Mouse (Mus musculus) spleen, adult 2 months (tissue): ENCODE measurements around the gene Sh3rf1.

ENCODE experiments used
- CTCF ChIP-seq: fragments of 200-500 bp; IDR thresholded peaks from 2 replicates; pipeline ENCODE4 v1.5.1; 2011; ENCODE audit warnings: mild to moderate bottlenecking, inconsistent platforms; ENCODE audit not compliant: insufficient read depth, insufficient read length, insufficient replicate concordance; ENCODE audit errors: extremely low read depth
- POLR2A ChIP-seq: fragments of 200-500 bp; IDR thresholded peaks from 2 replicates; pipeline ENCODE4 v1.6.1; 2011; ENCODE audit warnings: low read depth, low read length, inconsistent platforms

- TF ChIP-seq POLR2A: no peak
- TF ChIP-seq CTCF: no peak
These were observed 212.5 kb downstream of the Sh3rf1 start for GRCm38 (mm10) chr8:61436147-61436546.
